Mouse (Mus musculus): ENCODE measurements around the gene C1rl. TPM values are rescaled to one million over a fixed set of nuclear protein-coding genes. Genes with fewer than 3 reads are reported as not detected.
"Not testable (repeated sequence)": the region's sequence is repeated elsewhere in the genome, so short reads cannot be mapped to it uniquely, and the experiment has no call there.

Gene C1rl
- polyA plus RNA-seq, 1 experiment from 2014 or later, result 0.45 TPM

DNA sequence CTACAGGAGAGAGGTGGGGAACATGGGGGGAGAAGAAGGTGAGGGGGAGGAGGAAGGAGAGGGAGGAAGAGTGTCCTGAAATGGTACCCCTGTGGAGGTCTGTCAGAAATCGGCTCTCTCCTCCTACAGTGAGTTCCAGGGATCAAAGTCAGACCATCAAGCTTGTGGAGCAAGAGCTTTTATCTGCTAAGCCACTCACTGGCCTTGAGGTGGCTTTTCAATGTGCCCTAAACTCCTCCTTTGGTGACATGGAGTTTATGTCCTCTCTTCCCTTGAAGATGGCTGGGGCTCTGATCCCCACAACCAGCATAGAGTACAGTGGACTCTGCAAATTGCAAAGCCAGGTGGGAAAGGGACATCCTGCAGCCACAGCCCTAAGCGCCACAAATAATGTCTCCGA, 55.1 kb downstream of the C1rl start:
- WGBS, result 83% methylated on average over 3 of the region's 3 CpGs
- not testable (repeated sequence) for ATAC-seq (ENCODE audit: insufficient number of reproducible peaks, insufficient read depth, low FRiP score, low TSS enrichment); H3K4me1 ChIP-seq; H3K27ac ChIP-seq; H3K4me2 ChIP-seq (replicated peaks); H3K27me3 ChIP-seq; H3K4me3 ChIP-seq; H3K9ac ChIP-seq; H3K36me3 ChIP-seq
- peaks cover 12% of the 10 kb centered on the region; the same call in 1 of the 2 replicates for H3K9me3 ChIP-seq

DNA sequence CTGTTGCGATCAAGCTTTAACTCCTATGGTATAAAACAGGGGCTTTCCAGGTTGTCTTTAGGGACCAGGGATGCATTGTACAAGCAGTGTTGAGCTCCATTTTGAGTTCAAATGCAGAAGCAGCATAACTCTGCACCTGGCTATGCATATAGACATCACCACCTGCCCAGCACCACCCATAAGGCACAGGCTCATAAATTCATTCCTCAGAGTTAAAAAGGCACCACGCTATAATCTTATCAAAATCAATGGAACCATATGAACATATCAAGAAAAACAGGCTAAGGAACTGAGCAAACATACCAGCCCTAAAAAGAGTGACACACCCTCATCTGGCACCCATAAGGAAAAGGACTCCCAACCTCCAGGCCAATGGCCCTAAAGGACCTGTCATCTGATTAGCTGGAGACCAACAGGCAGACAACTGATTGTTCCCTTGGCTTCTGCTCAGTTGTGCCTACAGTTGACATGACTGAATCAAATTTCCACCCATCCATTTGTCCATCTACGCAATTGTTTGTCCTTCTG, 56.2 kb downstream of the C1rl start:
- H3K27ac ChIP-seq, result no peak overlapping the region
- H3K9ac ChIP-seq, result no peak overlapping the region
- no peaks in the 10 kb centered on the region for H3K36me3 ChIP-seq
- H3K4me3 ChIP-seq, result no peak overlapping the region
- H3K9me3 ChIP-seq, result peaks cover 13% of the 10 kb centered on the region; the same call in 1 of the 2 replicates
- no peak for ATAC-seq (ENCODE audit: insufficient number of reproducible peaks, insufficient read depth, low FRiP score, low TSS enrichment)
- H3K4me1 ChIP-seq, result no peaks in the 10 kb centered on the region
- no peaks in the 10 kb centered on the region for H3K27me3 ChIP-seq
- H3K4me2 ChIP-seq (replicated peaks), result no peak overlapping the region
- WGBS, result 91% methylated on average over 3 of the region's 3 CpGs

DNA sequence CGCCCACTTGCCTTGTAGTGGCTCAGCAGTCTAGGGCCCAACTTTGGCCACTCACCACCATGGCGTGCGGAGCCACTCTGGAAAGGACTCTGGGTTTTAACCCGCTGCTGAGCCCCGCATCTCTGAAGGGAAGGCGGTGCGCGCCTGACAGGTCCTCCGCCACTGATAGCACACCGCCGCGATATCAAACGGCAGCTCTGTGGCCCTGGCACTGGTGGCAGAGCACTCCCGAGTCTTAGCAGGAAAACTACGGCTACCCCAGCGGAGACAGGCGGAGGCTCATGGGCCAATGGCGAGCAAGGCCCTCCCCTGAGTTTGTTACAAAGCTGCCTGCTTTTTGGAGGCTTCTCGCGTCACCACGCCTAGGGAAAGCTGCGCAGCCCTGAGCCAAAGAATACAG, 59.9 kb downstream of the C1rl start:
- Histone ChIP-seq H3K4me2 (replicated peaks) (no peak overlapping the region), H3K36me3 (no peaks in the 10 kb centered on the region), H3K27me3 (no peaks in the 10 kb centered on the region), H3K27ac (no peak overlapping the region), H3K9me3 (peaks cover 13% of the 10 kb centered on the region; the same call in 1 of the 2 replicates), H3K4me3 (no peak overlapping the region), H3K9ac (no peak overlapping the region), H3K4me1 (no peaks in the 10 kb centered on the region)
- 71% methylated on average over 22 of the region's 22 CpGs for whole genome bisulfite sequencing
- ATAC-seq (ENCODE audit: insufficient number of reproducible peaks, insufficient read depth, low FRiP score, low TSS enrichment), result no peak

DNA sequence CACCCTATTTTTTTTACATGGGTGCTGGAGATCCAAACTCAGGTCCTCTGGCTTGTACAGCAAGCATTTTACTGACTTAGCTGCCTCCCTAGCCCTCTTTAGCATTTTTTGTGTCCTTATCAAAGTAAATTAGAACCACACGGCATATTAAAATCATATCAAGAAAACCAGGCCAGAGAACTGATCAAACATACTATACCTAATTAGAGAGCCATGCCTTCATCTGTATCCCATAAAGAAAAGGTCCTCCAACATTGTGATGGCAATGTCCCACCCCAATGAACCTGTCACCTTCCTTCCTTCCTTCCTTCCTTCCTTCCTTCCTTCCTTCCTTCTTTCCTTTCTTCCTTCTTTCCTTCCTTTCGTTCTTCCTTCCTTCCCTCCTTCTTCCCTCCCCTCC, 63.0 kb downstream of the C1rl start:
- not testable (repeated sequence) for H3K9me3 ChIP-seq; H3K9ac ChIP-seq; H3K4me1 ChIP-seq; H3K36me3 ChIP-seq; H3K4me2 ChIP-seq (replicated peaks); H3K4me3 ChIP-seq; H3K27me3 ChIP-seq; H3K27ac ChIP-seq; ATAC-seq (ENCODE audit: insufficient number of reproducible peaks, insufficient read depth, low FRiP score, low TSS enrichment)
- WGBS, result 71% methylated on average over 2 of the region's 2 CpGs

Other genes with a start within 250 kb of the C1rl start
- not detected in 2 replicates for gene Cd163, start 188.5 kb upstream of the C1rl start, polyA plus RNA-seq (2016; fragmentation: Nextera tagmentation; extraction: Ambion mirVana)
- 59.1 and 64.5 TPM in 2 replicates for gene Pex5, start 78.0 kb upstream of the C1rl start, polyA plus RNA-seq (2016; fragmentation: Nextera tagmentation; extraction: Ambion mirVana)
- gene Clstn3, start 28.3 kb upstream of the C1rl start, polyA plus RNA-seq (2016; fragmentation: Nextera tagmentation; extraction: Ambion mirVana), result 13.1 and 13.8 TPM in 2 replicates
- 0.55 and 0.57 TPM in 2 replicates for gene C1ra, start 19.3 kb downstream of the C1rl start, polyA plus RNA-seq (2016; fragmentation: Nextera tagmentation; extraction: Ambion mirVana)
- gene C1s1, start 49.2 kb downstream of the C1rl start, polyA plus RNA-seq (2016; fragmentation: Nextera tagmentation; extraction: Ambion mirVana), result 1.1 and 1.4 TPM in 2 replicates
- gene C1rb, start 77.2 kb downstream of the C1rl start, polyA plus RNA-seq (2016; fragmentation: Nextera tagmentation; extraction: Ambion mirVana), result not detected in 2 replicates
- gene C1s2, start 143.0 kb downstream of the C1rl start, polyA plus RNA-seq (2016; fragmentation: Nextera tagmentation; extraction: Ambion mirVana), result not detected in 2 replicates
- gene Lpcat3, start 169.9 kb downstream of the C1rl start, polyA plus RNA-seq (2016; fragmentation: Nextera tagmentation; extraction: Ambion mirVana), result 46.0 and 49.1 TPM in 2 replicates
- gene Emg1, start 219.1 kb downstream of the C1rl start, polyA plus RNA-seq (2016; fragmentation: Nextera tagmentation; extraction: Ambion mirVana), result 192 and 199 TPM in 2 replicates
- 359 and 370 TPM in 2 replicates for gene Phb2, start 219.2 kb downstream of the C1rl start, polyA plus RNA-seq (2016; fragmentation: Nextera tagmentation; extraction: Ambion mirVana)
- gene Ptpn6, start 245.6 kb downstream of the C1rl start, polyA plus RNA-seq (2016; fragmentation: Nextera tagmentation; extraction: Ambion mirVana), result 6.7 TPM in 2 replicates
- gene Grcc10, start 248.3 kb downstream of the C1rl start, polyA plus RNA-seq (2016; fragmentation: Nextera tagmentation; extraction: Ambion mirVana), result 498 and 530 TPM in 2 replicates

Measured in embryonic facial prominence, embryonic 12.5 days (tissue).